In the genomic region with DNA sequence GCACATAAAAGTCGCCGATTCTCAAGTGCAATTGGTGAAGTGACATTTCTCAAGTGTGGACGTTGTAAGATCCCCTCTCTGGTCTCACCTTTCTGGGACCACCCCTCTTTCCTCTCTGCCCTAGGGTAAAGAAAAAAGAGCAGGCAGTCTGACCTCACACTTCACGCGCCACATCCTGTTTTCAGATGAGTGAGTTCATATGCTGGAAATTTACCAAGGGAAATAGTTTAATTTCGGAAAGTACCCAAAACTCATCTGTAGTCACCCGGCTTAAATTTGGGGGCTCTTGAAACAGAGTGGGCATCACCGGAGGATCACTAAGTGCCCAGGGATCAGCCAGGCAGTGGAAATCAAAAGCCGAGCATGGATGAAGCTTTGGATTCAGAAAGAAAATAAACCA, we compare ENCODE assay signal across 11 mouse cellular contexts. TPM values are rescaled to one million over a fixed set of nuclear protein-coding genes. Genes with fewer than 3 reads are reported as not detected.
DNase-seq lines count a peak whose midpoint lies in the region; ATAC-seq lines count a peak whose summit lies in the region.
"Had no signal": no experiment of that assay in that cellular context is flagged by ENCODE, and none has a peak within 500 bp of the region (broad histone marks: within the 10 kb centered on the region; RNA-seq: fewer than 3 reads in every experiment).

No protein-coding gene starts in this region.

- H3K4me1 ChIP-seq in neural tube, embryonic 15.5 days = peaks cover 8% of the 10 kb centered on the region

- intact Hi-C loops in left cerebral cortex, postnatal 36 days (cut with DNase I) = no loop called here

- H3K27me3 ChIP-seq in neural tube, embryonic 15.5 days (replicated peaks) = 0 out of 2 replicates have a peak, but pooled peaks cover 3% of the 10 kb centered on the region

- no peak overlapping the region for H3K4me2 ChIP-seq in neural tube, embryonic 15.5 days
- H3K4me2 ChIP-seq: forebrain, embryonic 12.5 days had no signal

- no peak overlapping the region for H3K9ac ChIP-seq in neural tube, embryonic 15.5 days (replicated peaks)
- H3K9ac ChIP-seq: forebrain, embryonic 12.5 days had no signal

- H3K4me3 ChIP-seq in neural tube, embryonic 15.5 days (replicated peaks) = no peak overlapping the region
- H3K4me3 ChIP-seq: forebrain, embryonic 12.5 days had no signal

- H3K36me3 ChIP-seq in neural tube, embryonic 15.5 days = no peaks in the 10 kb centered on the region
- H3K36me3 ChIP-seq: forebrain, embryonic 12.5 days; G1E had no signal

- H3K27ac ChIP-seq in neural tube, embryonic 15.5 days (replicated peaks) = no peak overlapping the region
- H3K27ac ChIP-seq: forebrain, embryonic 12.5 days had no signal

- 89% methylated on average over 9 of the region's 9 CpGs for WGBS in neural tube, embryonic 15.5 days

- ATAC-seq in hematopoietic stem cell, adult 5-6 weeks (replicated peaks in 1 of 2; ENCODE audit: insufficient read depth in 1 of 2, low FRiP score in 2 of 2, low TSS enrichment in 1 of 2, low read depth in 1 of 2, poor library complexity in 2 of 2, severe bottlenecking in 2 of 2) = peak; percentile 8 to 19; a peak in 1 of 4 replicates
- no peak for ATAC-seq in neural tube, embryonic 15.5 days (ENCODE audit: low FRiP score)

- peak; percentile 19 for DNase-seq in kidney, adult 18-20 months
- DNase-seq in kidney, postnatal 25 days = no peak
- peak; percentile 91 for DNase-seq in CD4-positive helper T cell, adult 2 months (ENCODE audit: low read depth, low spot score)
- peak; percentile 74 to 79 for DNase-seq in spleen, postnatal 36 days (ENCODE audit: low spot score in 2 of 2)
- no peak for DNase-seq in right cerebral cortex, postnatal 36 days (ENCODE audit: low spot score in 2 of 2)
- no peak for DNase-seq in left cerebral cortex, postnatal 36 days (ENCODE audit: low spot score in 2 of 2)
- DNase-seq: embryo, embryonic 11 days had no signal

- no peaks in the 10 kb centered on the region for H3K9me3 ChIP-seq in neural tube, embryonic 15.5 days (replicated peaks)
- H3K9me3 ChIP-seq: forebrain, embryonic 12.5 days; G1E had no signal

RNA-seq across cellular contexts. Expression of a gene that starts 1.3 kb away (rescaled TPM):
- 6.3 and 11.3 TPM in 2 replicates for total RNA-seq in hematopoietic stem cell, adult 5-6 weeks (2017)
- total RNA-seq in left cerebral cortex, postnatal 36 days (2021) = 1 to 10 TPM; 1.2 to 1.4 TPM
- 3.9 and 5.4 TPM in 2 replicates for polyA plus RNA-seq in neural tube, embryonic 15.5 days (2015; fragmentation: Nextera tagmentation; extraction: Ambion mirVana)
- polyA plus RNA-seq: G1E had no signal

RNA-seq across cellular contexts. Expression of a gene that starts 49.1 kb away (rescaled TPM):
- total RNA-seq in hematopoietic stem cell, adult 5-6 weeks (2017) = 5.7 and 10.0 TPM in 2 replicates
- total RNA-seq in left cerebral cortex, postnatal 36 days (2021) = 1 to 10 TPM in 1 of 2 experiments, under 1 TPM in 1; 0.29 to 1.4 TPM
- polyA plus RNA-seq in neural tube, embryonic 15.5 days (2015; fragmentation: Nextera tagmentation; extraction: Ambion mirVana) = 2.2 and 3.5 TPM in 2 replicates

Comparison
In these comparisons a context has a peak if more than half of its experiments do, and no peak if none do; other contexts are left out.
1. DNase-seq: peak in kidney, adult 18-20 months (single experiment), CD4-positive helper T cell, adult 2 months (single experiment) and spleen, postnatal 36 days (2 of 2); none in kidney, postnatal 25 days (0 of 2), right cerebral cortex, postnatal 36 days (0 of 2) and left cerebral cortex, postnatal 36 days (0 of 2).